Mouse (Mus musculus) layer of hippocampus, adult 2 months (tissue): Measurements from ENCODE around the gene Tmem248. TPM values are rescaled to one million over a fixed set of nuclear protein-coding genes. Genes with fewer than 3 reads are reported as not detected.
"Not testable (repeated sequence)": the region's sequence is repeated elsewhere in the genome, so short reads cannot be mapped to it uniquely, and the experiment has no call there.

ENCODE experiments used
- DNase-seq, 2 experiments: peaks; one replicate each; pipeline ENCODE4 v3.0.0; 2022; ENCODE audit warnings: low spot score in 2 of 2
- H3K27ac ChIP-seq: fragments of 200-600 bp; 2 replicates; pipeline ENCODE4 v1.8.1; 2022
- H3K4me3 ChIP-seq: fragments of 200-600 bp; 2 replicates; pipeline ENCODE4 v1.8.1; 2022; ENCODE audit warnings: mild to moderate bottlenecking
- CTCF ChIP-seq: fragments of 200-600 bp; conservative IDR thresholded peaks from 2 replicates; pipeline ENCODE4 v1.8.1; 2022; ENCODE audit warnings: antibody characterized with exemption, mild to moderate bottlenecking, moderate library complexity
- total RNA-seq, 2 experiments: library from RNA; stranded (reverse); gene quantifications; 2 replicates each; pipeline ENCODE4 v1.2.3; 2021

Gene Tmem248
- total RNA-seq, 2 experiments from 2014 or later, result 39.7 to 41.4 TPM

- peak within 1 kb of the TSS; percentile 88 for H3K27ac ChIP-seq
- no peak for TF ChIP-seq CTCF
- peak within 1 kb of the TSS; percentile 90 for H3K4me3 ChIP-seq
- peak; percentile 96 to 98 for DNase-seq
Observed at GRCm38 (mm10) chr5:130255017-130255720, 38.3 kb downstream of the Tmem248 start, which contains the start of the genes Sbds and Tyw1. Gene Sbds, minus strand, starts transcription at chr5:130255530. Gene Tyw1, plus strand, starts transcription at chr5:130255619.

- H3K27ac ChIP-seq, result peak overlapping the region; percentile 88
- not testable (repeated sequence) for DNase-seq
- TF ChIP-seq CTCF, result peak; percentile 55
- H3K4me3 ChIP-seq, result peak overlapping the region; percentile 90
Observed at GRCm38 (mm10) chr5:130255799-130256525, 39.1 kb downstream of the Tmem248 start.

- Histone ChIP-seq H3K4me3 (peak overlapping the region; percentile 90), H3K27ac (peak overlapping the region; percentile 87)
- TF ChIP-seq CTCF, result no peak
- DNase-seq, result peak; percentile 90 to 97
Observed at GRCm38 (mm10) chr5:130256678-130257271, 39.9 kb downstream of the Tmem248 start.

- peak overlapping the region; percentile 87 for H3K27ac ChIP-seq
Observed at GRCm38 (mm10) chr5:130257303-130257702, 40.4 kb downstream of the Tmem248 start.

GRCm38 (mm10) chr5:130263454-130263853 lies 46.6 kb downstream of the Tmem248 start:
- DNase-seq, result no peak
- no peak overlapping the region for H3K27ac ChIP-seq
- no peak overlapping the region for H3K4me3 ChIP-seq
- peak; percentile 77 for TF ChIP-seq CTCF

More at GRCm38 (mm10) chr5:130257303-130257702, 40.4 kb downstream of the Tmem248 start:
- no peak for DNase-seq
- peak overlapping the region; percentile 90 for H3K4me3 ChIP-seq
- no peak for TF ChIP-seq CTCF

- TF ChIP-seq CTCF, result no peak
- Histone ChIP-seq H3K27ac (no peak overlapping the region), H3K4me3 (no peak overlapping the region)
- DNase-seq, result no peak
Observed at GRCm38 (mm10) chr5:130264433-130265005, 47.6 kb downstream of the Tmem248 start.

GRCm38 (mm10) chr5:130266651-130267050 lies 49.8 kb downstream of the Tmem248 start:
- DNase-seq, result peak in 1 of 2 experiments; percentile 60
- Histone ChIP-seq H3K4me3 (no peak overlapping the region), H3K27ac (no peak overlapping the region)
- peak; percentile 79 for TF ChIP-seq CTCF

- Histone ChIP-seq H3K4me3 (no peak overlapping the region), H3K27ac (no peak overlapping the region)
- peak in 1 of 2 experiments; percentile 47 for DNase-seq
- TF ChIP-seq CTCF, result peak; percentile 82
Observed at GRCm38 (mm10) chr5:130267316-130267715, 50.4 kb downstream of the Tmem248 start.

- H3K27ac ChIP-seq, result peak overlapping the region; percentile 79
- peak in 1 of 2 experiments; percentile 24 for DNase-seq
- no peak for TF ChIP-seq CTCF
- no peak overlapping the region for H3K4me3 ChIP-seq
Observed at GRCm38 (mm10) chr5:130268976-130269375, 52.1 kb downstream of the Tmem248 start.

- no peak overlapping the region for H3K27ac ChIP-seq
- DNase-seq, result no peak
- peak; percentile 68 for TF ChIP-seq CTCF
- no peak overlapping the region for H3K4me3 ChIP-seq
Observed at GRCm38 (mm10) chr5:130272344-130272743, 55.5 kb downstream of the Tmem248 start.

- no peak for TF ChIP-seq CTCF
Observed at GRCm38 (mm10) chr5:130273046-130273445, 56.2 kb downstream of the Tmem248 start.

GRCm38 (mm10) chr5:130275509-130275908 lies 58.6 kb downstream of the Tmem248 start:
- peak; percentile 94 for TF ChIP-seq CTCF
- Histone ChIP-seq H3K27ac (no peak overlapping the region), H3K4me3 (no peak overlapping the region)
- peak; percentile 53 to 60 for DNase-seq

More at GRCm38 (mm10) chr5:130273046-130273445, 56.2 kb downstream of the Tmem248 start:
- Histone ChIP-seq H3K4me3 (no peak overlapping the region), H3K27ac (no peak overlapping the region)
- DNase-seq, result no peak
